Mouse (Mus musculus): ENCODE measurements around the gene Ulk4.

- TF ChIP-seq CTCF (IDR thresholded peaks at IDR 0.05; ENCODE audit: borderline replicate concordance, insufficient read depth, low read length) (no peak), POLR2A (IDR thresholded peaks at IDR 0.05; ENCODE audit: low read depth, low read length) (no peak)
Observed at GRCm38 (mm10) chr9:120961466-120961865, 315.5 kb downstream of the Ulk4 start.
